Mouse (Mus musculus) heart, adult 2 months (tissue): ENCODE data around the gene Fcgrt.

ENCODE experiments used
- CTCF ChIP-seq: fragments of 200-600 bp; IDR thresholded peaks from 2 replicates; pipeline ENCODE4 v1.8.1; 2022; ENCODE audit warnings: antibody characterized with exemption, mild to moderate bottlenecking, moderate library complexity
- EP300 ChIP-seq: fragments of 200-500 bp; IDR thresholded peaks from 2 replicates; pipeline ENCODE4 v1.6.1; 2011; ENCODE audit warnings: low read depth, low read length, control low read depth; ENCODE audit not compliant: insufficient read depth

DNA sequence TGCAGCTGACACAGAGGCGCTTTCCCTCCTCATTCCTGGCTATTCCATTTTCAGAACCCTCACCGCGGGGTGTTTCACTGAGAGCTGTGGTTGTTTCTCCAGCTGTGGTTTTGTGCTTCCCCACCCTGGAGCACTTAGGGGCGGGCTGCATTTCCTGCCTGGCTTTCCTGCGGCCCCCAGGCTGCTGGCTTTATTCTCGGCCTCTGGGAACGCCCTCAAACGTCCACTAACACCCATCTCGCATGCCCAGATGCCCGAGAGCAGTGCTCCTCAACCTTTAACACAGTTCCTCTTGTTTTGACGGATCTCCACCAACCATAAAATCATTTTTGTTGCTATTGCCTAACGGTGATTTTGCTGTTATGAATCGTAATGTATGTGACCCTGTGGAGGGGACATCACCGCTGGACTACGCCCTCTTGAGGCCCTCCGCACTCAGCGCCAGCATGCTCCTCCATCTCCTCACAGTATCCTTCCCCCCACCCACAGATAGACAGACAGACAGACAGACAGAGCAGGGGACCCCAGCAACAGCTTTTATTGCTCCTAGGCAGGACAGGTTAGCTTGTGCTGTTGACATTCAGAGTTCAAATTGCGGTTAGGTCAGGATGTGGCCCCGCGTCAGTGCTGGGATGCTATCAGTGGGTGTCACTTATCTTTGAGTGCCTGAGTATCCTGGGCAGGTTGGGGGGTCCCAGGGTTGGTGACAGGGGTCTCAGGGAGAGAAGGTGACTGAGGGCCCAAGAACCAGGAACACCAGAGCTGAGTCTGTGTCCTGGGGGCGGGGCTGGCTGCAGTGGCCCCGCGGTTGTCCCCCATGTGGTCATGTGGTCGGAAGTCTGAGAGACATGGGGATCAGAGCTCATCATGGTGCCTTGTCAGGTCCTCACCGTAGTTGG lies 21.0 kb downstream of the Fcgrt start:
- TF ChIP-seq EP300 (peak; percentile 62; the same call in 1 of the 2 replicates), CTCF (peak; percentile 39)
